Comparison of ENCODE assay signal across 10 mouse cellular contexts in the genomic region with DNA sequence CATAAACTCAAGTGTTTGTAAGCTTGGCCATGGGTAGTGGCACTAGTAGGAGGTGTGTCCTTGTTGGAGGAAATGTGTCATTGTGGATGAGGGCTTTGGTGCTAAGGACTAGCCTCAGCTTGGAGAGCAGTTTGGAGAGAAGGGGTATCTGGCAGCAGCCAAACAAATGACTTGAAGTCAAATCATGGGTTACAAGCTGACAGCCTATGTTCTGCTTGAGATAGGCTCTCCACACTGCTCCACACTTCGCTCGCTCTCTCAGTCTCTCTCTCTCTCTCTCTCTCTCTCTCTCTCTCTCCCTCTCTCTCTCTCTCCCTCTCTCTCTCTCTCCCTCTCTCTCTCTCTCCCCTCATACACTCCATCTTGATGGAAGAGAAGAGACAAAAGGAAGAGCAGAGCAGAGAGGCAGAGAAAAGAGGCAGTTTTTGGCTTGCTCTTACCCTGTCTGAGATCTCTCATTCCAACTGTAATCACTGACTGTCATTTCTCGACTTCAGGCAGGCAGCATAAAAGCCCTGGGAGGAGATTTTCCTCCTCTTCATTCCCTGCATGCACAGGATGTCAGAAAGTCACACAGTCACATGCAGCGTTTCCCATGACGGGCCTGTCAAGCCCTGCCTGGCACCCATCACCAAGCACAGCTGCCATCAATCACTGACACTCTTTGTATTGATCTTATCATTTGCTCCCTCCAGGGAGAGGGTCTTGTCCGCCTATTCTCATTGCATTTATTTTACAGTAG.
DNase-seq lines count a peak whose midpoint lies in the region; ATAC-seq and TF ChIP-seq lines count a peak whose summit lies in the region.
"Had no signal": no experiment of that assay in that cellular context is flagged by ENCODE, and none has a peak within 500 bp of the region (broad histone marks: within the 10 kb centered on the region; RNA-seq: fewer than 3 reads in every experiment).

No protein-coding gene starts in this region.

- no peak overlapping the region for H3K4me3 ChIP-seq in embryonic facial prominence, embryonic 10.5 days
- no peak overlapping the region for H3K4me3 ChIP-seq in heart, embryonic 14.5 days (ENCODE audit: control insufficient read depth in 1 of 2, insufficient read depth in 1 of 2, low read depth in 1 of 2, low read length in 2 of 2)
- H3K4me3 ChIP-seq in thymus, adult 2 months (ENCODE audit: control insufficient read depth, insufficient read depth, low read length) = no peak overlapping the region

- no peaks in the 10 kb centered on the region for H3K27me3 ChIP-seq in embryonic facial prominence, embryonic 10.5 days (replicated peaks; ENCODE audit: low read depth, poor library complexity, severe bottlenecking)
- no peaks in the 10 kb centered on the region for H3K27me3 ChIP-seq in heart, embryonic 14.5 days (ENCODE audit: control insufficient read depth, insufficient read depth, low read length)
- no peaks in the 10 kb centered on the region for H3K27me3 ChIP-seq in thymus, adult 2 months (ENCODE audit: control insufficient read depth, insufficient read depth, low read length)

- ATAC-seq in heart, embryonic 14.5 days (ENCODE audit: insufficient number of reproducible peaks, insufficient read depth, low FRiP score, low read depth) = no peak
- no peak for ATAC-seq in megakaryocyte progenitor cell, adult 5-6 weeks (replicated peaks; ENCODE audit: poor library complexity)
- no peak for ATAC-seq in CD4-positive, CD25-positive, alpha-beta regulatory T cell, adult 4 months

- no peak overlapping the region for H3K27ac ChIP-seq in embryonic facial prominence, embryonic 10.5 days (replicated peaks)
- peak overlapping the region; percentile 80 to 90 for H3K27ac ChIP-seq in heart, embryonic 14.5 days (replicated peaks in 1 of 2; ENCODE audit: control insufficient read depth in 1 of 2, insufficient read depth in 1 of 2, low read depth in 2 of 2, low read length in 2 of 2)
- no peak overlapping the region for H3K27ac ChIP-seq in thymus, adult 2 months (ENCODE audit: control insufficient read depth, insufficient read depth, low read length)

- peak overlapping the region; percentile 15; the same call in 1 of the 2 replicates for H3K4me2 ChIP-seq in heart, embryonic 14.5 days (ENCODE audit: low read length)

- H3K9ac ChIP-seq in heart, embryonic 14.5 days (ENCODE audit: low read length) = no peak overlapping the region

- no peak for TF ChIP-seq POLR2A in thymus, adult 2 months (IDR thresholded peaks at IDR 0.05; ENCODE audit: control insufficient read depth, extremely low read depth, insufficient read depth, low read length, poor library complexity)

- no peaks in the 10 kb centered on the region for H3K9me3 ChIP-seq in embryonic facial prominence, embryonic 10.5 days
- H3K9me3 ChIP-seq in heart, embryonic 14.5 days (ENCODE audit: control insufficient read depth, low read length) = no peaks in the 10 kb centered on the region
- H3K9me3 ChIP-seq: G1E had no signal

- no peaks in the 10 kb centered on the region for H3K36me3 ChIP-seq in embryonic facial prominence, embryonic 10.5 days (replicated peaks)
- no peaks in the 10 kb centered on the region for H3K36me3 ChIP-seq in heart, embryonic 14.5 days (ENCODE audit: control insufficient read depth, insufficient read depth, low read length)
- no peaks in the 10 kb centered on the region for H3K36me3 ChIP-seq in thymus, adult 2 months (ENCODE audit: control insufficient read depth, insufficient read depth, low read length)
- H3K36me3 ChIP-seq: G1E had no signal

- TF ChIP-seq CTCF in thymus, adult 2 months (IDR thresholded peaks at IDR 0.05; ENCODE audit: borderline replicate concordance, control insufficient read depth, extremely low read depth, insufficient read depth, low read length, poor library complexity) = no peak

- peaks cover 11% of the 10 kb centered on the region for H3K4me1 ChIP-seq in embryonic facial prominence, embryonic 10.5 days
- peaks cover 10 to 29% of the 10 kb centered on the region in 2 experiments; a peak in 3 of 4 replicates for H3K4me1 ChIP-seq in heart, embryonic 14.5 days (ENCODE audit: control insufficient read depth in 2 of 2, insufficient read depth in 2 of 2, low read length in 2 of 2)
- H3K4me1 ChIP-seq in thymus, adult 2 months (replicated peaks; ENCODE audit: control insufficient read depth, insufficient read depth, low read length) = no peaks in the 10 kb centered on the region

- 58% methylated on average over 6 of the region's 6 CpGs for WGBS in embryonic facial prominence, embryonic 10.5 days
- 6% methylated on average over 6 of the region's 6 CpGs for WGBS in heart, embryonic 14.5 days
- 77% methylated on average over 6 of the region's 6 CpGs for WGBS in thymus, adult 2 months

- peak; percentile 38 for DNase-seq in kidney, postnatal 10 days
- DNase-seq in kidney, adult 18-20 months = no peak
- peak; percentile 20 for DNase-seq in embryonic facial prominence, embryonic 10.5 days (ENCODE audit: low spot score)
- DNase-seq in lung, postnatal 14 days = peak; percentile 46
- no peak for DNase-seq in thymus, adult 2 months
- DNase-seq: cerebellum, adult 11-12 months had no signal

Comparison
In these comparisons a context has a peak if more than half of its experiments do, and no peak if none do; other contexts are left out.
1. DNase-seq: peak in kidney, postnatal 10 days (single experiment), embryonic facial prominence, embryonic 10.5 days (single experiment) and lung, postnatal 14 days (single experiment); none in kidney, adult 18-20 months (single experiment) and thymus, adult 2 months (single experiment).
2. H3K27ac ChIP-seq: peak in heart, embryonic 14.5 days (2 of 2); none in embryonic facial prominence, embryonic 10.5 days (single experiment) and thymus, adult 2 months (single experiment).